Mouse (Mus musculus) stomach, embryonic 15.5 days (tissue): Measurements from ENCODE around the gene Gm28557. TPM values are rescaled to one million over a fixed set of nuclear protein-coding genes. Genes with fewer than 3 reads are reported as not detected.

ENCODE experiments used
- ATAC-seq: fragments of 200-750 bp; cut with Nextera tagmentation; 2 replicates; pipeline ENCODE4 v1.8.0; 2017; ENCODE audit warnings: low read depth, moderate number of reproducible peaks, moderate TSS enrichment; ENCODE audit not compliant: insufficient read depth, low FRiP score
- H3K27ac ChIP-seq: fragments of 300-500 bp; sonication (generic); 2 replicates; pipeline ENCODE4 v1.5.1; 2015; ENCODE audit warnings: mild to moderate bottlenecking, inconsistent platforms
- H3K27me3 ChIP-seq: fragments of 300-500 bp; sonication (generic); replicated peaks from 2 replicates; pipeline ENCODE4 v1.6.1; 2015; ENCODE audit warnings: inconsistent platforms
- H3K36me3 ChIP-seq: fragments of 300-500 bp; sonication (generic); 2 replicates; pipeline ENCODE4 v1.6.1; 2015; ENCODE audit warnings: inconsistent platforms
- H3K4me1 ChIP-seq: fragments of 300-500 bp; sonication (generic); 2 replicates; pipeline ENCODE4 v1.6.1; 2015; ENCODE audit warnings: inconsistent platforms
- H3K4me2 ChIP-seq: fragments of 300-500 bp; sonication (generic); 2 replicates; pipeline ENCODE4 v1.6.1; 2015; ENCODE audit warnings: mild to moderate bottlenecking, inconsistent platforms
- H3K4me3 ChIP-seq: fragments of 300-500 bp; sonication (generic); replicated peaks from 2 replicates; pipeline ENCODE4 v1.5.1; 2015; ENCODE audit warnings: inconsistent platforms
- H3K9ac ChIP-seq: fragments of 300-500 bp; sonication (generic); 2 replicates; pipeline ENCODE4 v1.6.1; 2015; ENCODE audit warnings: inconsistent platforms
- H3K9me3 ChIP-seq: fragments of 300-500 bp; sonication (generic); 2 replicates; pipeline ENCODE4 v1.6.1; 2016; ENCODE audit warnings: inconsistent platforms
- WGBS: fragments of 180-500 bp; shearing (Covaris S2); methylation state at CpG from one replicate; pipeline ENCODE4 v1.1.7; 2015; 5-methylcytosine and 5-hydroxymethylcytosine counted together
- polyA plus RNA-seq: library from polyadenylated mRNA; unstranded; fragments of >200 nt; fragmentation: Nextera tagmentation; extraction: Ambion mirVana; gene quantifications from 2 replicates; pipeline ENCODE4 v1.2.1, GENCODE M21; 2015

Gene Gm28557
- polyA plus RNA-seq, 1 experiment from 2014 or later = 3.2 TPM

DNA sequence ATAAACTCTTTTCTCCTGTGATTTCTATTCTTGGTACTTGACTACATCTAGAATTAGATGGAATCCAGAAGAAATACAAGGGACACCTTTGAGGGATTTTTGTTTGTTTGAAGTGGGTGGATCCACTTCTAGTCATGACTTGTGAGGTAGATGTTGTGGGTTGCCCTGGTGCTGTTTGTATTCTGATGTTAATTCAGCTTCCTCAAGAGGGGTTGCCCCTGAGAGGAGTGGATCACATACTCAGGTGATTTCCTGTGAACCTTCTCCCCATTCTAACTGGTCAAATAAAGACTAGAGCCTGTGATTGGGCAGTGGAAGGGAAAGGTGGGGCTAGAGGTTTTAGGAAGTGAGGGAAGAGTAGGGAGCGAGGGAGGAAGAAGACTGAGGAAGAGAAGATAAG lies 26.5 kb downstream of the Gm28557 start:
- no peak overlapping the region for H3K9ac ChIP-seq
- 76% methylated on average over 1 of the region's 1 CpGs for WGBS
- ATAC-seq = no peak

DNA sequence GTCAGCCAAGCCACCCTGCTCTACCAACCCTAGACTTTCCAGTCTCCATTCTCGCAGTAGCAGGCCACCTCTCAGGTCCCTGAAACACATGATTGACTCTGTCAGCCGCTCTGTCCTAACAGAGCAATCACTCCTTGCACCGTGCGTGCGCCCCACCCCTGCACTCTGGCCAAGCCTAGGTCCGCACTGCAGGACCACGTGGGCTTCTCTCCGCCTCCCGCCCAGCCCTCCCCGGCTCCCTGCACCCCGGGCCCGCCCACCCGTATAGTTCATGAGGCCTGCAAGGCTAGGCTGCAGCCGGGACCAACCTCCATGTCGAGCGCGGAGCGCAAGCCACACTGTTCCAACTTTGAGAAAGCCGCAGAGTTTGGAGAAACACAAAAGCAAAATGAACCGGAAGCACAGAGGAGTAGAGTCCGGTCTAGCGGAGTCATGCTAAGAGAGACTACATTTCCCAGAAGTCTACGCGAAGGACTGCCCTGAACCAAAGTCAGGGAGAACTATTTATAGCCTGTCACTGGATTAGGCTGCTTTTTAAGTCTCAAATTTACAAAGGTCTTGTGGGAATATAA lies 27.2 kb downstream of the Gm28557 start:
- H3K4me3 ChIP-seq = peak overlapping the region; percentile 64
- H3K9me3 ChIP-seq = no peaks in the 10 kb centered on the region
- ATAC-seq = peak; percentile 100
- H3K27me3 ChIP-seq = no peaks in the 10 kb centered on the region
- H3K36me3 ChIP-seq = no peaks in the 10 kb centered on the region
- H3K9ac ChIP-seq = peak overlapping the region; percentile 45
- peak overlapping the region; percentile 87 for H3K27ac ChIP-seq
- peaks cover 5% of the 10 kb centered on the region; the same call in 1 of the 2 replicates for H3K4me1 ChIP-seq
- under 1% methylated on average over 24 of the region's 24 CpGs for WGBS
- H3K4me2 ChIP-seq = peak overlapping the region; percentile 70

More for the DNA sequence above, 26.5 kb downstream of the Gm28557 start:
- peaks cover 5% of the 10 kb centered on the region; the same call in 1 of the 2 replicates for H3K4me1 ChIP-seq
- peak overlapping the region; percentile 87 for H3K27ac ChIP-seq
- H3K36me3 ChIP-seq = no peaks in the 10 kb centered on the region
- no peaks in the 10 kb centered on the region for H3K9me3 ChIP-seq
- peak overlapping the region; percentile 64; the same call in 1 of the 2 replicates for H3K4me3 ChIP-seq
- no peaks in the 10 kb centered on the region for H3K27me3 ChIP-seq
- H3K4me2 ChIP-seq = peak overlapping the region; percentile 70

DNA sequence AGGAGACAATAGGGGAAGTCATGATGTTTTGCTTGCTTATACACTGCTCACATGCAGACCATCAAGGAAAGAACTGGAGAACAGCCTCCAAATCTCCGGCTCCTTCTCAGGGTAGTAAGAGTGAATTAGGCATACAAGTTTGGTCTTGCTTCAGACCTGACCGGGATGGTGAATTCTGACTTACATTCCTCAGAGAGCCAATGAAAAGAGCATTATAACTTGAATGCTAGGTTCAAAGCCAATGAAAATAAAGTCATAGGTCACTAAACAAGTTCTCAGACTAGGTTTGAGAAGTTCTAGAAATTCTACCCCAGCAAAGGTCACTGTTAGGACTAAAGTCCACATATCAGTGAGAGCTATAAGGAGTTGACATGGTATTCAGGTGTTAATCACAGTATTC lies 31.2 kb downstream of the Gm28557 start:
- WGBS = 93% methylated on average over 2 of the region's 2 CpGs
- no peaks in the 10 kb centered on the region for H3K9me3 ChIP-seq
- peaks cover 16% of the 10 kb centered on the region for H3K36me3 ChIP-seq

DNA sequence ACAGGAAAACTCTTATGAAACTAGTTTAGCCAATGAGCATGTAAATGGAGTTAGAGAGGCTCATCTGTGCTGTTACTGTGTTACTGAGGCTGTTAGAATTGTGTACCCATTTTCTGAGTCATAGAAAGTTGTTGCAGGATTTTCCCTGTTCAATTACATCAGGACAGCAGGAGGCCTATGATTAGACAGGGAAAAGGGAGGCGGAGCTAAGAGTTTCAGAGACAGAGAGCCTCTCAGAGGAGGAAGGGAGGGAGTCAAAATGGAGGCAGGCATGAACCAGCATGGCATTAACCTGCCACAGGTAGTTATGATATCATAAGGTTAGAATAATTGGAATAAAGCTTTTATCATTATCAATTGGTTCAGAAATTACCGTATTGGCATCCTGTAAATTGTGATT lies 35.6 kb downstream of the Gm28557 start:
- Histone ChIP-seq H3K27me3 (no peaks in the 10 kb centered on the region), H3K9me3 (peaks cover 5% of the 10 kb centered on the region; the same call in 1 of the 2 replicates), H3K4me3 (no peak overlapping the region), H3K4me2 (no peak overlapping the region), H3K27ac (no peak overlapping the region), H3K36me3 (peaks cover 28% of the 10 kb centered on the region), H3K9ac (no peak overlapping the region), H3K4me1 (no peaks in the 10 kb centered on the region)
- no peak for ATAC-seq
- 91% methylated on average over 2 of the region's 2 CpGs for WGBS

More for the DNA sequence above, 31.2 kb downstream of the Gm28557 start:
- H3K27me3 ChIP-seq = no peaks in the 10 kb centered on the region
- no peak overlapping the region for H3K27ac ChIP-seq
- no peak overlapping the region for H3K4me2 ChIP-seq
- no peak overlapping the region for H3K4me3 ChIP-seq
- peaks cover 4% of the 10 kb centered on the region; the same call in 1 of the 2 replicates for H3K4me1 ChIP-seq
- H3K9ac ChIP-seq = no peak overlapping the region
- ATAC-seq = no peak

DNA sequence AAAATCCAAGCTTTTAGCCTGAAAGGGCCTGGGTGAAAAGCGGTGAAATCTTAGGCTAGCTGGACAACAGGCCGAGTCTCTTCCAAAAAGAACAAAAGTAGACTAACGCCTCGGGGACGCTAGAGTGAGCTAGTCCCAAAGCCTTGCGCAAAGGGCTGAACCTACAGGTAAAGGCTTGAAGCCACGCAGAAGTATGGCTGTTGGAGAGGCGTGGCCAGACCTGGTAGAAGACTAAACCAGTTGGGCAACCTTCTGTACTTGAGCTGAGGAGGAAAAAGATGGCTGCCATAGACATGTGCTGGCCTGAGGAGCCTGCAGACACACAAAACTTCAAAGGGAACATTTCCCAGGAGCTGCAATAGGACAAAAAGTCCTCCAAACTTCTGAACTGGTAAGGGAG lies 43.0 kb downstream of the Gm28557 start:
- Histone ChIP-seq H3K4me1 (no peaks in the 10 kb centered on the region), H3K27ac (no peak overlapping the region), H3K4me2 (no peak overlapping the region), H3K9me3 (no peaks in the 10 kb centered on the region), H3K9ac (no peak overlapping the region), H3K27me3 (no peaks in the 10 kb centered on the region), H3K4me3 (no peak overlapping the region), H3K36me3 (peaks cover 3% of the 10 kb centered on the region)
- no peak for ATAC-seq
- 86% methylated on average over 8 of the region's 8 CpGs for WGBS

DNA sequence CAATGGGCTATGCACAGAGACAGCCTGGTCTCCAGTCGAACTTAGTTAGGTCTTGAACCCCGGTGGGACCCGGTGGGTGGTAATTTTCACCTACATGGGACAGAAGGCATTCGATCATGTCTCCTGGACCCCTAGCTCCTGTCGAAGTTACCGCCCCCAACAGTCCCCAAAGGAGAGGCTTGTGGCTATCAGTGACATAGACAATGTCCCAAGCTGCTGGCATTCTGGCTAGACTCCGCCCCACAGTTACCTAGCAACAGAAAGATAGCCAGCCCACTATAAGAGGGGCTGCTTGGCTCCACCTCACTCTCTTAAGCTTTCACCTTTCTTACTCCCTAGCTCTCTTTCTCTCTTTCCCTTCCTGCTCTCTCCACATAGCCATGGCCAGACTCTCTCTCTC lies 46.0 kb downstream of the Gm28557 start:
- H3K4me2 ChIP-seq = no peak overlapping the region
- H3K4me1 ChIP-seq = peaks cover 4% of the 10 kb centered on the region; the same call in 1 of the 2 replicates
- no peak overlapping the region for H3K27ac ChIP-seq
- H3K9me3 ChIP-seq = no peaks in the 10 kb centered on the region
- no peak overlapping the region for H3K9ac ChIP-seq
- no peaks in the 10 kb centered on the region for H3K27me3 ChIP-seq
- no peaks in the 10 kb centered on the region for H3K36me3 ChIP-seq
- no peak overlapping the region for H3K4me3 ChIP-seq
- no peak for ATAC-seq
- whole genome bisulfite sequencing = 50% methylated on average over 7 of the region's 7 CpGs

DNA sequence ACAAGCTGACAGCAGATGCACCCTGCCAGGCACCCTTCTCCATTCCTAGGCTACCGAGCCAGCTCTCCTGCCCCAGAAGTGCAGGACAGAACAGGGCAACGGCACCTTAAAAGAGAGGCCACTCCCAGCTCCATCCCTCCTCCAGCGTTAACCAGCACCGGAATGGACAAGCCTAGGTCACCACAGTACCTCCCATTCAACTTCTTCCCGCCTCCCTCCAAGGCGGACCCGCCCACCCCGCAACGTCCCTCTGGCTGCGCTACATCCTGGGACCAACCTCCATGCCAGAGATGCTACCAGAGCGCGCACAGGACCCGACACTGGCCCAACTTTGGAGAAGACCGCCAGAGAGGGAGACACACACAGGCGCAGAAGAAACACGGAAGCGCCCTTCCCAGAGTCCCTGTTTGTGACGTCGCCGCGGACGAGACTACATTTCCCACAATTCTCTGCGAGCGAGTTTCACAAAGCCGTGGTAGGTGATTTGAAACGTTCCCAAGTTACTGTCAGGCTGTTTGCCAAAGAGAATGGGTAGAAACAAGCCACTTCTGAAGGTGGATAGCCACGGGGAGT lies 47.5 kb downstream of the Gm28557 start, which contains the start of gene Zfp712:
Gene Zfp712, minus strand, starts transcription at position 385 of the 573 bp plus-strand sequence.
- WGBS = 0% methylated on average over 27 of the region's 27 CpGs
- Histone ChIP-seq H3K9me3 (no peaks in the 10 kb centered on the region), H3K9ac (peak within 1 kb of the TSS; percentile 26; the same call in 1 of the 2 replicates), H3K27me3 (no peaks in the 10 kb centered on the region), H3K27ac (peak within 1 kb of the TSS; percentile 93), H3K4me3 (peak within 1 kb of the TSS; percentile 60), H3K4me2 (peak within 1 kb of the TSS; percentile 69), H3K4me1 (peaks cover 4% of the 10 kb centered on the region; the same call in 1 of the 2 replicates), H3K36me3 (no peaks in the 10 kb centered on the region)
- peak; percentile 99 for ATAC-seq

DNA sequence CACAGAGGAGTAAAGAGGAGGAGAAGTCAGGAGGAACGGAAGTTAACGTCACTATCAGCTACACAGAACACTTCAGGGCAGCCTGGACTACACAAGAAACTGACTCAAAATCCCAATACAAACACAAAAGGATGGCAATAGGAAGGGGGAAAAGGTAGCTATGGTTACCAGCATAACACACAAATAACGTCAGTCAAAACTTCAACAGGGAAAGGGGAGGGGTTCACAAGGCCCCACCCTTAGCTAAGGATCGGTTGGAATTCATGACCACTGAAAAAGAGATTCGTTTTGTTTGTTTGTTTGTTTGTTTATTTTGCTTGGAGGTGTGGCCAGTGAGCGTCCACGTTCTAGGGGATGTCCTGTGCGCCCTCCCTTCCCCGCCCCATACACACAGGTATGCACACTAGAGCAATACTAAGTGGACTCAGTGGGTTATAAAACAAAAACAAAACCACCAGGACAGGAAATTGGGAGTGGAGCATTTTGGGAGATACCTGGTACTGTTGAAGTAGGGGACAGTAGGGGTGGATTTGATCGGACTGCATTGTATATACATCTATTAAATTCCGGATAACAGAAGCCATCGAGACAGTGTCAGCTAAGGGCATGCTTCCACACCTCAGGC lies 48.1 kb downstream of the Gm28557 start:
- Histone ChIP-seq H3K4me2 (peak overlapping the region; percentile 69), H3K27ac (peak overlapping the region; percentile 93), H3K4me1 (peaks cover 4% of the 10 kb centered on the region; the same call in 1 of the 2 replicates), H3K9ac (peak overlapping the region; percentile 26; the same call in 1 of the 2 replicates), H3K27me3 (no peaks in the 10 kb centered on the region), H3K9me3 (no peaks in the 10 kb centered on the region), H3K4me3 (peak overlapping the region; percentile 60), H3K36me3 (no peaks in the 10 kb centered on the region)
- 4% methylated on average over 12 of the region's 12 CpGs for WGBS
- ATAC-seq = no peak; the same call in none of the 2 replicates

Other genes starting within 250 kb of the Gm28557 start
- 1.7 and 1.9 TPM in 2 replicates for gene Gm10767, start 203.7 kb downstream of the Gm28557 start, polyA plus RNA-seq
- 3.3 TPM in 2 replicates for gene Zfp712, start 47.4 kb downstream of the Gm28557 start, polyA plus RNA-seq
- gene Zfp708, start 10.6 kb downstream of the Gm28557 start, polyA plus RNA-seq = 3.7 and 4.5 TPM in 2 replicates
- 0.28 and 0.41 TPM in 2 replicates for gene Rslcan18, start 7.7 kb upstream of the Gm28557 start, polyA plus RNA-seq
- gene Zfp759, start 13.1 kb upstream of the Gm28557 start, polyA plus RNA-seq = 1.9 and 2.2 TPM in 2 replicates
- gene Rsl1, start 64.6 kb upstream of the Gm28557 start, polyA plus RNA-seq = 6.5 and 9.6 TPM in 2 replicates
- 2.1 and 2.3 TPM in 2 replicates for gene Zfp455, start 85.9 kb upstream of the Gm28557 start, polyA plus RNA-seq
- gene Zfp458, start 169.9 kb upstream of the Gm28557 start, polyA plus RNA-seq = 1.8 and 1.9 TPM in 2 replicates
- 0.77 and 0.94 TPM in 2 replicates for gene Zfp457, start 197.9 kb upstream of the Gm28557 start, polyA plus RNA-seq
- 2.7 and 2.9 TPM in 2 replicates for gene Zfp595, start 224.0 kb upstream of the Gm28557 start, polyA plus RNA-seq